Mouse (Mus musculus): ENCODE measurements around the gene Smndc1.

Gene Smndc1

GRCm38 (mm10) chr19:53335241-53335640 lies 55.1 kb downstream of the Smndc1 start:
- DNase-seq = no peak

GRCm38 (mm10) chr19:53333730-53334129 lies 56.6 kb downstream of the Smndc1 start:
- no peak for DNase-seq

- DNase-seq = no peak
These were observed 58.4 kb downstream of the Smndc1 start for GRCm38 (mm10) chr19:53331882-53332500.

GRCm38 (mm10) chr19:53329992-53330381 lies 60.4 kb downstream of the Smndc1 start:
- DNase-seq = peak; percentile 75 to 83

Measured in cerebellum, postnatal 10 days (tissue).